Mouse (Mus musculus) neural tube, embryonic 11.5 days (tissue): ENCODE results near the gene Coq8a. TPM values are rescaled to one million over a fixed set of nuclear protein-coding genes. Genes with fewer than 3 reads are reported as not detected.

Source experiments
- ATAC-seq: fragments of 200-750 bp; cut with Nextera tagmentation; 2 replicates; pipeline ENCODE4 v1.8.0; 2017; ENCODE audit warnings: moderate number of reproducible peaks, mild to moderate bottlenecking, moderate TSS enrichment, moderate library complexity; ENCODE audit not compliant: insufficient read depth, low FRiP score, low TSS enrichment
- DNase-seq: peaks from one replicate; pipeline ENCODE4 v3.0.0-alpha.2; 2015; ENCODE audit warnings: low spot score
- H3K27ac ChIP-seq: fragments of 300-500 bp; sonication (generic); 2 replicates; pipeline ENCODE4 v1.5.1; 2014; ENCODE audit warnings: low read depth, mild to moderate bottlenecking, low read length
- H3K27me3 ChIP-seq: fragments of 300-500 bp; sonication (generic); 2 replicates; pipeline ENCODE4 v1.6.1; 2014; ENCODE audit warnings: mild to moderate bottlenecking, low read length, mixed read lengths; ENCODE audit not compliant: control insufficient read depth, insufficient read depth
- H3K36me3 ChIP-seq: fragments of 300-500 bp; sonication (generic); 2 replicates; pipeline ENCODE4 v1.6.1; 2014; ENCODE audit warnings: mild to moderate bottlenecking, low read length, moderate library complexity, mixed read lengths; ENCODE audit not compliant: control insufficient read depth, insufficient read depth
- H3K4me1 ChIP-seq: fragments of 300-500 bp; sonication (generic); 2 replicates; pipeline ENCODE4 v1.6.1; 2014; ENCODE audit warnings: low read length, mixed read lengths; ENCODE audit not compliant: control insufficient read depth, insufficient read depth
- H3K4me2 ChIP-seq: fragments of 300-500 bp; sonication (generic); 2 replicates; pipeline ENCODE4 v1.6.1; 2014; ENCODE audit warnings: low read depth, mild to moderate bottlenecking, moderate library complexity
- H3K4me3 ChIP-seq: fragments of 300-500 bp; sonication (generic); 2 replicates; pipeline ENCODE4 v1.5.1; 2014; ENCODE audit warnings: low read depth, low read length
- H3K9ac ChIP-seq: fragments of 300-500 bp; sonication (generic); 2 replicates; pipeline ENCODE4 v1.6.1; 2014; ENCODE audit warnings: mild to moderate bottlenecking, low read length
- H3K9me3 ChIP-seq: fragments of 300-500 bp; sonication (generic); 2 replicates; pipeline ENCODE4 v1.6.1; 2016; ENCODE audit warnings: low read length; ENCODE audit not compliant: control insufficient read depth
- WGBS: fragments of 180-500 bp; shearing (Covaris S2); extraction: QIAGEN DNeasy Blood & Tissue Kit; methylation state at CpG from one replicate; pipeline ENCODE4 v1.1.7; 2014; 5-methylcytosine and 5-hydroxymethylcytosine counted together
- polyA plus RNA-seq: library from polyadenylated mRNA; unstranded; fragments of >200 nt; fragmentation: Nextera tagmentation; extraction: Ambion mirVana; gene quantifications from 2 replicates; pipeline ENCODE4 v1.2.1, GENCODE M21; 2014

Gene Coq8a
- polyA plus RNA-seq, 1 experiment from 2014 or later, result 1.8 TPM

DNA sequence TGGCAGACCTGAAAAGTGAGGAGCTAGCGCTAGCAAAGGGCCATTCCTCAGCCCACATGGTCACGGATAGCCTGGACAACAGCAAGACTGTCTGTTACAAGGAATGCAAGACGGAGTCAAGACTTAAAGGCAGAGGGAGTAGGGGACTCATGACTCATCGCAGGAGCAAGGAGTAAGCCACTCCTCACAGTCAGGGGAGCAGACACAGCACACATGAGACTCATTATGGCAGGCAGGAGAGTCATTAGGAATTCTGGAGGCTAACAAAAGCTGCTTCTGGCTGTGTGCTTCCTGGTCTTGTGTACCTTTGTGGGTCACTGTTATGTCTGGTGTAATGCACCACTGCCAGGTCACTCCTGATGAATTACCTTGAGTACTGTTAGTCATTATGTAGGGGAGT lies 60.2 kb downstream of the Coq8a start:
- H3K4me3 ChIP-seq, result no peak overlapping the region
- H3K36me3 ChIP-seq, result no peaks in the 10 kb centered on the region; the same call in 1 of the 2 replicates
- H3K27me3 ChIP-seq, result no peaks in the 10 kb centered on the region
- DNase-seq, result no peak
- no peaks in the 10 kb centered on the region for H3K4me1 ChIP-seq
- ATAC-seq, result no peak
- no peak overlapping the region for H3K9ac ChIP-seq
- no peak overlapping the region for H3K4me2 ChIP-seq
- H3K27ac ChIP-seq, result no peak overlapping the region
- no peaks in the 10 kb centered on the region for H3K9me3 ChIP-seq
- WGBS, result 75% methylated on average over 4 of the region's 4 CpGs

DNA sequence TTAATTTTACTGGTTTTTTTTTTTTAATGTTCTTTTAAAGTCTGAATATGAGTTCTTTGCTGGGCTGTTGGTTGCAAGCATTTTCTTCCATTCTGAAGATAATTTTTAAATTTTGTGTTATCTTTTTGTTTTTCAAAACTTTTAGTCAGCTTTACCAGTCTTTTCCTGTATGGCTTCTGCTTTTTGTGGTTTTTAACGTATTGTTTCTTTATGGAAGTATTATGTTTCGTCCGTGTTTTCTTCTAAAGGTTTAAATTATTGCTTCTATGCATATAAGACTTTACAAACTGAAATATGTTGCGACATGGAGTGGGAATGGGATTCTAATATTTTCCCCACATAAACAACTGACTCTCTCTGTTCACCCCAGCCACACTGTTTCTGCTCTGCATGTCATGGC lies 67.2 kb downstream of the Coq8a start:
- Histone ChIP-seq H3K9ac (no peak overlapping the region), H3K9me3 (no peaks in the 10 kb centered on the region), H3K4me2 (no peak overlapping the region), H3K27me3 (no peaks in the 10 kb centered on the region), H3K4me1 (no peaks in the 10 kb centered on the region), H3K4me3 (no peak overlapping the region), H3K27ac (no peak overlapping the region), H3K36me3 (no peaks in the 10 kb centered on the region)
- ATAC-seq (no peak), DNase-seq (no peak)
- WGBS, result 97% methylated on average over 4 of the region's 4 CpGs

DNA sequence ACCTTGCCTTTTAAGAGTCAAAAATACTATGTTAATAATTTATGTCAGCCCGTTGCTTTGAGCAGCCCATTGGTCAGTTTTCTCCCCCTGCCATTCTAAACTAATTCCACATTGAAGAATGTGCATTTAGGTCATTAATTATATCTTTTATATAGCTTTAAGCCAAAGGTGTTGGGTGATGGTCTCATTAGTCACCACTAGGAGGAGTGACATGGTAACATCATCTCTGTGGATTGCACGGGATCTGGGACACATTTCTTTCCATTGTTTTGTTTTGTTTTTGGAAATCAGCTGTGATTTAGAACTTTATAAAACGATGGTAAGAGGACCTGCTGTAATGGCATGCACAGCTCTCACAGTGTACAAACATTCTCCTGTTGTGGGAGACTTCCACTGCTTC lies 68.0 kb downstream of the Coq8a start:
- H3K27me3 ChIP-seq, result no peaks in the 10 kb centered on the region
- H3K4me1 ChIP-seq, result no peaks in the 10 kb centered on the region
- H3K9ac ChIP-seq, result no peak overlapping the region
- H3K36me3 ChIP-seq, result no peaks in the 10 kb centered on the region
- H3K4me3 ChIP-seq, result no peak overlapping the region
- 71% methylated on average over 3 of the region's 3 CpGs for WGBS
- H3K27ac ChIP-seq, result no peak overlapping the region
- ATAC-seq, result no peak
- H3K9me3 ChIP-seq, result no peaks in the 10 kb centered on the region
- H3K4me2 ChIP-seq, result no peak overlapping the region
- DNase-seq, result no peak

DNA sequence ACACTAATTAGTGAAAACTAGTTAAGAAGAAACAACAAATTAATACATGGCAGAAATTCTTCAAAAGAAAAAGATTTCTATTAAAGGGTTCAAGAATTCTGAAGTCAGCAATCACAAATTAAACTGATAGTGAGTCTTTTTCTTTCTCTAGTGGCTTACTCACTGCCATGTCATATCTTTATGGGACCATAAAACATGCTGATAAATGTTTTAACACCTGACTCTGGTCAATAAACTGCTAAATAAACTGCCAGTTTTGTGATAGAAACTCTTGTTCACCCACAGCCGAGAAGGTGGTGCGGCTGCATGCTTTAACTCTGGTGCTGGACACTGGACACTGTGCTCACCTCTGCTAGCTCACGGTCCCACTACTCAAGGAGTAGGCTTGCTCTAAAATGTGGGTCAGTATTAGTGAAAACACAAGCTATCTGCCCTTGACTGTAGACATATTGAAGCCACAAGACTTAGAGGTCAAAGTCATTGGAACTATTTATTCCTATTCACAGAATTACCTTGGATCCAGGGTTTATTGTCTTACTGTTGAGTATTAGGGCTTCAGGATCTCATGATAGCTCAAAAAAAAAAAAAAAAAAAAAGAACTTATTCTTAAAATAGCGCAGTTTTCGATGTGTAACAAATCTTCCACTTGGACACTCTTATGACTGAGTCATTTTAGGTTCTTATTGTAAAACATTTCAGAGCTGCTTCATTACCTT lies 71.2 kb downstream of the Coq8a start:
- Histone ChIP-seq H3K27me3 (no peaks in the 10 kb centered on the region), H3K4me2 (no peak overlapping the region), H3K9me3 (no peaks in the 10 kb centered on the region), H3K4me1 (no peaks in the 10 kb centered on the region), H3K9ac (no peak overlapping the region), H3K4me3 (no peak overlapping the region), H3K36me3 (no peaks in the 10 kb centered on the region), H3K27ac (no peak overlapping the region)
- 88% methylated on average over 5 of the region's 5 CpGs for WGBS
- ATAC-seq, result no peak
- no peak for DNase-seq

DNA sequence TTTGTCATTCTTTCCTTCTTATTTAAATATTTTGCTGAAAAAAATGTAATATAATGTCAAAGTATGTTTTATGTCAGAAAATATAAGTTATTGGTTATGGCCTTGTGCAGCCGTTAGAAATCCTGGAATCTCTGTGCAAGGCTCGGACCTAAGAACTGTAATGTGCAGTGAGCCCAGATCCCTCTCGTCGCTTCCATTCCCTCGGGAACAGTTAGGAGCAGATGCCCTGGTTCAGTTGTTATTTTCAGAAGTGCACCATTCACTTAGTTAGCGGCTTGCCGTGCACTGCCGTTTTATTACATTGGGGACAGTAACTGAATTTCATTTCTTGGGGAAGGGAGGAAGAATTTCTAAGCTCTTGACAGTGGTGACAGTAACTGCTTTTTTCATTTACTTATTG lies 81.2 kb downstream of the Coq8a start:
- no peaks in the 10 kb centered on the region for H3K4me1 ChIP-seq
- no peak overlapping the region for H3K27ac ChIP-seq
- H3K9me3 ChIP-seq, result no peaks in the 10 kb centered on the region
- ATAC-seq (no peak), DNase-seq (no peak)
- H3K36me3 ChIP-seq, result no peaks in the 10 kb centered on the region
- H3K4me3 ChIP-seq, result no peak overlapping the region
- no peak overlapping the region for H3K9ac ChIP-seq
- H3K4me2 ChIP-seq, result no peak overlapping the region
- WGBS, result 67% methylated on average over 8 of the region's 8 CpGs
- no peaks in the 10 kb centered on the region for H3K27me3 ChIP-seq

DNA sequence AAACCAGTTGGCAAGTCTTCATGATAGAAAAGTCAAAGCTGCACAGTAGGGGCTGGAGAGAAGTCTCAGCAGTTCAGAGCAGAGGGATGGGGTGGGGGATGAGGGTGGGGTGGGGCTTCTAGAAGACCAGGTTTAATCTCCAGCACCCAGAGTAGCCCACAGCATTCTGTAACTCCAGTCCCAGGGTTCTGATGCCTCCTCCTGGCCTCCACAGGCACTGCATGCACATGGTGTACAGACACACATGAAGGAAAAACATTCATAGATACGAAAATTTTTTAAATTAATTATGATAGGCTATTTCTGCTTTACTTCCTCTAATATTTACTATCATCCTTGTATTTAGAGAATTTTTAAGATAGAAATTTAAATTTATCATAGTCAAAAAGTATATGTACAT lies 82.9 kb downstream of the Coq8a start:
- H3K9ac ChIP-seq, result no peak overlapping the region
- H3K4me2 ChIP-seq, result no peak overlapping the region
- no peaks in the 10 kb centered on the region for H3K9me3 ChIP-seq
- ATAC-seq (no peak), DNase-seq (no peak)
- no peaks in the 10 kb centered on the region for H3K27me3 ChIP-seq
- no peaks in the 10 kb centered on the region for H3K36me3 ChIP-seq
- WGBS, result 92% methylated on average over 1 of the region's 1 CpGs
- H3K4me3 ChIP-seq, result no peak overlapping the region
- H3K4me1 ChIP-seq, result no peaks in the 10 kb centered on the region
- no peak overlapping the region for H3K27ac ChIP-seq

Other genes with a start within 250 kb of the Coq8a start
- gene Cdc42bpa, start 239.1 kb downstream of the Coq8a start, polyA plus RNA-seq, result 12.8 and 15.5 TPM in 2 replicates
- gene Psen2, start 63.8 kb upstream of the Coq8a start, polyA plus RNA-seq, result 6.4 and 7.5 TPM in 2 replicates
- 2.6 and 2.8 TPM in 2 replicates for gene Itpkb, start 130.9 kb upstream of the Coq8a start, polyA plus RNA-seq